Mouse (Mus musculus): ENCODE data around the gene St6galnac3.

- TF ChIP-seq CTCF (IDR thresholded peaks at IDR 0.05) (no peak), EP300 (IDR thresholded peaks at IDR 0.05; ENCODE audit: insufficient read depth, low read depth, low read length) (no peak)
Observed at GRCm38 (mm10) chr3:153741800-153742199, 16.8 kb upstream of the St6galnac3 start.
